Mouse (Mus musculus) embryo, embryonic 10.5 days (tissue): ENCODE data around the gene Cdhr4.
"Not testable (repeated sequence)": the region's sequence is repeated elsewhere in the genome, so short reads cannot be mapped to it uniquely, and the experiment has no call there.

Experiments used
- DNase-seq: peaks from one replicate; pipeline ENCODE4 v3.0.0-alpha.2; 2015; ENCODE audit warnings: low spot score

Gene Cdhr4

DNA sequence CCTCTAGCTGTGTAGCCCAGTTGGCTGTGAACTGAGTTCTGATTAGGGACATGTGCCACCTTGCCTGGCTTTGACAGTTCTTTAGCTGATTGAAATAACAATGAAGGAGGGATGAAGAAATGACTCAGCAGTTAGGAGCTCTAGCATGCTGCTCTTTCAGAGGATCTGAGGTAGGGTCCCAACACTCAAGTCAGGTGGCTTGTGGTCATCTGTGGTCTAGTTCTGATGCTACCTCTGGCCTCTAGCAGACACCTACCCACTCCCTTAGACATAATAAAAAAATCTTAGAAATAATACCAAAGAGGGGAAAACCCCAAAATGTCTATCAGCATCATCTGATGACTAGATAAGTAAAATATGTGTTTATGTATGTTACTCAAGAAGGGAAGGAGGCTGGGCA lies 18.1 kb downstream of the Cdhr4 start:
- no peak for DNase-seq

DNA sequence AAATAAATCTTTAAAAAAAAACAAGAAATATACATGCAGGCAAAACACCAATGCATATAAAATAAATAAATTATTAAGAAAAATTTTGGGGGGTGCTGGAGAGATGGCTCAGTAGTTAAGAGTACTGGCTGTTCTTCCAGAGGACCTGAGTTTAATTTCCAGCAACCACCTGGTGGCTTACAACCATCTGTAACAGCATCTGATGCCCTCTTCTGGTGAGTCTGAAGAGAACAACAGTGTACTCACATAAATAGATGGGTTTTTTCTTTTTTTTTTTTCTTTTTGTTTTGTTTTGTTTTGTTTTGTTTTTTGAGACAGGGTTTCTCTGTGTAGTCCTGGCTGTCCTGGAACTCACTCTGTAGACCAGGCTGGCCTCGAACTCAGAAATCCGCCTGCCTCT lies 21.3 kb downstream of the Cdhr4 start:
- DNase-seq: not testable (repeated sequence)

DNA sequence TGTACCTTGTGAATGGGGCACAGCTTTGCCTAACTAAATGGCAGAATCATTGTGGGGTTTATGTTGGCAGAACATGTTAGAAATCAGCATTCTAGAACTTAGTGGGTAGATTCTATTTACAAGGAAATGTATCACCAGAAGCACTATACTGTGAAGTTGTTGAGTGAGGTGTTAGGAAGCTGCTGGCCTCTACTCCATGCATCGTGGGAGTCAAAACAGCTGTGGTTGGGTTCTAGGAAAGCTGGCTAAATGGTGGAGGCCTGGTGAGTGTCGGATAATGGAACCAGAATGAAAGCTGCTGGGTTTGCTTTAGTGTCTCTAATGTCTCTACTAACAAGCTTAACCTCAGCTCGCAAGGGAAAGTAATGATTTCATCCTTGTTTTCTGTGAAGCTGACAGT lies 24.8 kb downstream of the Cdhr4 start:
- DNase-seq: no peak

DNA sequence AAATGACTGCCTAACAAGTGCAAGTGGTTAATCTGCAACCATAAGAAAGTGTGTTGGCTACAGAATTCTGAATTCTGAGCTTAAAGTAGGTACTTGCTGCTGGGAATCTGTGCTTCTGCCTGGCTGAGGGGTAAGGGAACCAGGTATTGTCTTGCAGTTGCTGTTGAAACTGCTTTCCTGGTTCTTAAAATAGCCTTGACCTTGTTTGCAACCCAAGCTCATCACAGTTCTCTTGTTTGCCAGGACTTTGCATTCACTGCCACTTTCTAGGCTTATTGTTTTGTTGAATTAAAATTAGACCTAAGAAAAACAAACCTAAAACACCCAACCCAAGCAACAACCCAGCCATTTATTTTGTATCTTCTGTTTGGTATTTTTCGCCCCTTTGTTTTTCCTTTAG lies 28.4 kb downstream of the Cdhr4 start:
- no peak for DNase-seq

DNA sequence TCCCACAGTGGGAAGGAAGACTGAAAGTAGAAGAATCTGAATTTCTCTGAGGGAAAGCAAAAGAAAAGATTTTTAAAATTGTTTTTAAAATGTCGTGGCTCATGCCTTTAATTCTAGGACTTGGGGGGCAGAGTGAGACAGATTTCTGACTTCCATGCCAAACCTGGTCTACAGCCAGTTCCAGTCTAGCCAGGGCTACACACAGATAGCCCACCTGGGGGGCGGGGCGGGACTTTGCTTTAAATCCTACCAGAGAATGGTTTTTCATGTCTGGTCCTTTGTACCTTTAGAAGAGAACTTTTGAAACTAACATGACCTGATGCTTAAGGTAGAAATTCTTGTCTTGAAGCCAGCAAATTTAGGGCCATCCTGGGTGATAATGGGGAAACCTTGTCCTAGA lies 30.9 kb downstream of the Cdhr4 start:
- DNase-seq: no peak

DNA sequence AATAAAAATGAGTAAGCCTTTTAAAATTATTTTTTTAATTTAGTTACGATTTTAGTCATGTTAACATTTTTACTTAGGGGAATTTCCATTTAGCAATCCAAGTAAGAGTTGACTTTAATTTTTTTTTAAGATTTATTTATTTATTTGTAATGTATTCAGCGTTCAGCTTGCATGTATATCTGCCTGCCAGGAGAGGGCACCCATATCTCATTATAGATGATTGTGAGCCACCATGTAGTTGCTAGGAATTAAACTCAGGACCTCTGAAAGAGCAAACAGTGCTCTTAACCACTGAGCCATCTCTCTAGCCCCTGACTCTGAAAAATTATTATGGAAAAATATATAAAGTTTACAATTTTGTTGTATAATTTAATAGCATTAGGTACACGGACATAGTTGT lies 34.3 kb downstream of the Cdhr4 start:
- no peak for DNase-seq

DNA sequence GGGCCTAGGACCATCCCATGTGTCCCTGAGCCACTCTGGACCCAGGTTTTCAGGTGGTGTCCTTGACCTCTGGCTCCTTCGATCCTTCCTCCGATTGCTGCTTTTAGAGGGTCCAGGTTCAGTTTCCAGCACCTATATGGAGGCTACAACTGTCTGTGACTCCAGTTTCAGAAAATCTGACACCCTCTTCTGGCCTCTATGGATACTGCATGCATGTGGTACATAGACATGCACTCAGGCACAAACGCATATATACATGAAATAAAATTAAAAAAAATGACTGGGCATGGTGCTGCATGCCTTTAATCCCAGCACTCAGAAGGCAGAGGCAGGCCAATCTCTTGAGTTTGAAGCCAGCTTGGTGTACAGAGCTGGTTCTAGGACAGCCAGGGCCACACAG lies 35.6 kb downstream of the Cdhr4 start:
- DNase-seq: no peak

DNA sequence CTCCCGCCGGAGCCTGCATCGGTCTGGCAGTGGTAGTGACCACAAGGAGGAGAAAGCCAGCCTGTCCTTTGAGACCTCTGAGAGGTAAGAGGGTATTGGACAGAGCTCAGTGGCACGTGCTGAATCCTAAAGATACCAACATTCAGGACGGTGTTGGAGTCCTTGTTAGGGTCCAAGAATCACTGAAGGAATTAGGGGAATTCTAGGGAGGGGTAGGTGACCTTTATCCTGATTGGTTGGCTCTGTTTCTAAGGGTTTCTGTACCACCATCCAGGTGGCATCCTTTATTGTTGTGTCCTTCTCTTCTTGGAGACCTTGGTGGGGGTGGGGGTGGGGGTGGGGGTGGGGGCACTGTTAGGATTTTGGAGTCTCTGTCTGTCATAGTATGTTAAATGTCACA lies 39.8 kb downstream of the Cdhr4 start:
- no peak for DNase-seq

DNA sequence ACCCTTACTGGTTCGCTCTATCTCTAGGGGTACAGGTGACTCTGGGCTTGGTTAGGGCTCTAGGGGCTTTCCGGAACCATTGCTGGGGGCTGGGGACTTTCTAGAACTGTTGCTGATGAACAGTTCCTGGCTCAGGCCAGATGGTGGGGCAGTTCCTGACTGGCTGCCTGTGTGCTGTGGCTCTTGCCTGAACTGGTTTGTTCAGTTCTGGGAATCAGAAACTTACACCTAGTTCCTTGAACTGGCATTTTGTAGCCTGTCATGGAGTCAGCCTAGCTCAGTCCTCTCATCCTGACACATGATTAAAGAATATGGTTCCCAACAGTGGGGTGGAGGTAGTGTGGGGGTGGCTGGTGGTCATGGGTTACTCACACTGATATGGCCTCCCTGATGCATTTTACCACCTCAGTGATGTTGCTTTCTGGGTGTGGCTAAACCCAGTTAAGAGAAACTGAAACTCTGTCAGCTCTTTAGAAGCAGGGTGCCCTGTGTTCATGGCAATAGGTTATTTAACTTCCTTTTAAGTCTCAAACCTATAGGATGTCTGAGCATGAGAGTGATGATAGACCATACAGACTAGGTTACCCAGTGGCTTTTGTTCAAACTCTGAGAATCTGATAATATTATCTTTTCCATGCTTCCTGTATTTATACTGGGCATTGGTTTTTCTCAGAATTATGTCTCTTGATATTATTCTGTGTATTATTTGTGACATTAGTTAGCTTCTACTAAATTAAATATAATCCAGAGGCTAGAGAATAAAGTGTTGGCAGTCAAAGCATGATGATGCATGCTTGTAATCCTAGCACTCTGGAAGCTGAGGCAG lies 43.2 kb downstream of the Cdhr4 start:
- no peak for DNase-seq

DNA sequence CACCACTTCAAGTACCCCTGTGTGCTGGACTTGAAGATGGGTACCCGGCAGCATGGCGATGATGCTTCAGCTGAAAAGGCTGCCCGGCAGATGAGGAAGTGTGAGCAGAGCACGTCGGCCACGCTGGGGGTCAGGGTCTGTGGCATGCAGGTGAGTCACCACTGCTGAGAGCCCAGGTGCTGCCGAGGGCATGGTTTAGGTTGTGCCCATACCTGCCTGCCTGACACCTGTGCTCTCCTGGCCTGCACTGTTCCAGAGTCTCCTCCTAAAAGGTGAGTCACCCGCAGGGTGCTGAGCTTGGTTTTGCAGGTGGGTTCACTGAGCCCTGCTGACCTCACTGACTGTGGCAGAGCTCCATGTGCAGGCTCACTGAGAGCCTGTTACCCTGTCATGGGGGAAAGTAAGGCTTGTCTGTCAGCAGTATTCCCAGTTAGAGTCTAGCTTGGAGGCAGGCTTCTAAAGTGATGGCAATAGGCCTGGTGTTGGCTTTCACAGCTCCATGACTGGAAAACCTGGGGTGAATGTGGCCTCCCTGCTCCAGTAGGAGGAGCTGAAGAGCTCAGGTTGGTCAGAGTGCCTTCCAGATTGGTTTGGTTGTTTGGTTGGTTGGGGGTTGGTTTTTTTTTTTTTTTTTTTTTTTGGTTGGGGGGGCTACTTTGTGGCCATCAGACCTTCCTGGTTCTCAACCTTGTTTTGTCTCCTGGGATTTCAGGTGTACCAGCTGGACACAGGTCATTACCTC lies 52.6 kb downstream of the Cdhr4 start:
- no peak for DNase-seq

DNA sequence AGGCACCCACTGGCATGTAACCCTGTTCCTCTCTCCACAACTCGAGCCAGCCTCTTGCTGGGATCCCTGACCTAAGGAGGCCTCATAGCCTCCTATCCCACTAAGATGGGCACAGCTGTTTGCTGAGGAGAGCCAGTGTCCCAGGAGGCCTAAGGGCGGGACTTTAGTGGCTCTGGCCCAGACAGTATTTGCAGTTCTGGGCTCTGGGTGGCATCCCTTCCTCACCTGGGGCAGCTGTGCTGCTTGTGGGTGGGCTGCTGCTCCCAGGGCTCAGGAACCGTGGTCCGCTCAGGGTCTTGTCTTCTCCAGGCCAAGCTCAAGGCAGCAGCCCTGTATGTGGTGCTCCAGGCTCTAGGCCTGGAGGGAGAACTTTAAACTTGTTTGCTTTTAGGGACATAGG lies 54.3 kb downstream of the Cdhr4 start:
- DNase-seq: no peak

DNA sequence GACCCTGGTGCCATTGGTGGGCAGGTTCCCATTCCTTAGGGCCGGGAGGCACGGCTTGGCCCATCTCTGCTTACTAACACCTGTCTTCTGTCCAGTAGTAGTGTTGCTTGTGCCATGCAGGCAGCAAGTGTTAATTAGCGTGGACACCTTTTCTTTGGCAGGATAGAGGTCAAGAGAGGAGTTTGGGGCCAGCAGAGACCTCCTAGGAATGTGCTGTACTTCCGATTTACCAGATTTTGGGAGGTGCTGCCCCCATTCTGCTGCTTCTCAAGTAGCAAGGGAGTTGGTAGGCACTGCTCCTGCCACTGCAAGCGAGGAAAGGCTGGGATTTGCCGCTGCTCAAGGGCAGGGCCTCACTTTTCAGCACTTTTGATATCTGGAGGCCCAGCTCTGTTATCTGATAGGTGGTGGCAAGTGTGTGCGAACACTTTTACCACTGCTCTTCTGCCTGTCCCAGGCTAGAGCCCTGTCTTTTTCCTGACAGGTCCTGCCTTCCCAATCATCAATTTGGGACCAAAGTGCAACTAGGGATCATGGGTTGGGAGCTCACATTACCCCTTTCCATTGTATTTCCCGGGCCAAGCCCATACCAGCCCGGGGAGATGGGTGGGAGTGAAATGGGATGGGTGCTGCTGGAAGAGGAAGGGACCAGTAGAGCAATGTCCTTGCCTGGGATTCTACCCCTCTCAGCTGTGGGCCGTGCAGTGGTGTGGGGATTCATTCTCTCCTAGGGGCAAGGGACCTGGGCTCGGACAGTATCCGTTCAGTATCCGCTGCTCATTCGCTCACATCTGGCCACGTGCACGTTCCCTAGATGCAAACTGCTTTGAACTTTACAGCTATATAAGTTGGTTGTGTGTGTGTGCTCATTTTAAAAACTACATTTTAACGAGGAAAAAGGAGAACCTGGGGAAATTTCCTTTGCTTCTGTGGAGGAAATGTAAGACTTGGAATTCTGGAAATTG lies 55.6 kb downstream of the Cdhr4 start:
- DNase-seq: no peak

DNA sequence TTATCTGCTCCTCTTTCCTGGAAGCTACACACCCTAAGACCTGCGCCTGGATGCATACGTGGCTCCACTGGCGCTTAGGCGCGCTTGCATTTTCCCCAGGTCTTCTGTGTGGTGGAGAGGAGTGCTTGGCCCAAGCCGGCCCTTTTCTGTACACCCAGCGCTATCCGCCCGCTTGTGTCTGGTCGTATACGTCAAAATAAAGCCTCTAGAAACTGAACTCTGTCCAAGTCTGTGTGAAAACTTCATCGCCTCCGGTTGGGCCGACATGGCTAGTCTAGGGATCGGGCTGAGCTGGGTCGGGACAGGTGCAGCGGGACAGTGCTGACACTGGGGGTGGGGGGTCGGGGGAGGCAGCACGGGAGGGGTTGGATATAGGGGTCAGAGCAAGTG lies 56.3 kb downstream of the Cdhr4 start:
- peak; percentile 54 for DNase-seq

DNA sequence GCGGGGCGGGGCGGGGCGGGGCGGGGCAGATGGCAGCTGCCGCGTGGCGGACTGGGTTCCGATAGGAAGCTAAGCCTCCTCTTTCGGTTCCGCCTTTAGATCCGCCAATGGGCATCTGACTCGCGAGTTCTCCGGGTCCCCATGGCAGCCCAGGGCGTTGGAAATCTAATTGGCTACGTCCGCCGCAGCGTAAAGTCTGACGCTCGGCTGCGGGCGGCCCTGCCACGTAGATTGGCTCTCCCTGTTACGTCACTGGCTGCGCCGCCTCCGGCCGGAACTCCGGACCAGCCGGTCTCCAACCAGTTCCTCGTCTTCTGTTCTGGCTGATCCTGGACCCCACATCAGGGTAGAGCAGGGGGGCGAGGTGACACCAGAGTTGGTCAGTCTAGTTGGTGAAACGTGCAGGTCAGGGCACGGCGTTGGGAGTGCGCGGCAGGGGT lies 56.7 kb downstream of the Cdhr4 start, which contains the start of gene Gmppb:
Gmppb (plus strand) TSS at position 227 of the 440 bp plus-strand sequence.
- peak; percentile 98 for DNase-seq
